Mouse (Mus musculus): ENCODE results near the gene Napepld.

DNA sequence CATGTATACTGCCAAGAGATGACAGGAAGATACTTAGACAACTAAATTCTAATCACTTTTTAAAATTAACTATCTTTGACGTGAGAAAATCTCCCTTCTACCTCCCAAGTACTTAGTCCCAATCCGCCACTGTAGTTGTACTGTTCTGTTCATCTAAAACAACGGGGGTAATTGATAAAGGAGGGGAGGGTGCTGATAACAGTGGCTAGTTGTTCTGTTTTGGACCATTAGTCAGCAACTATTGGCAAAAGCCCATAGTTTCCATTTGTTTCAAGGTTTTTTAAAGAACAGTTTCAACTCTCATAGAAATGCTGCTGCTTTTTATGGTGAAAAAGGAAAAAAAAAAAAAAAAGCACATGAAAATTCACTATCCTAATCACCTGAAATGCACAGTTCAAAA, 2.5 kb upstream of the Napepld start:
- no peak for TF ChIP-seq CTCF (IDR thresholded peaks at IDR 0.05; ENCODE audit: control insufficient read depth, insufficient read depth, low read length)
- TF ChIP-seq POLR2A (IDR thresholded peaks at IDR 0.05; ENCODE audit: borderline replicate concordance, control insufficient read depth, low read depth, low read length), result no peak
